Mouse (Mus musculus): ENCODE measurements around the gene Frmd6.
A peak's percentile ranks its signal among the peaks of the same experiment; 100 is the strongest.

- TF ChIP-seq TCF12 (IDR thresholded peaks at IDR 0.05; ENCODE audit: insufficient read depth, poor library complexity, severe bottlenecking) (no peak), POLR2A (IDR thresholded peaks at IDR 0.05; ENCODE audit: insufficient read length, low read depth) (peak; percentile 72), MAX (IDR thresholded peaks at IDR 0.05; ENCODE audit: low read depth) (peak; percentile 53)
Measured at GRCm38 (mm10) chr12:70937571-70938384, 112.5 kb downstream of the Frmd6 start, which contains the start of gene Actr10.
